Mouse (Mus musculus): Measurements from ENCODE around the gene Wap.

Wap gene

DNA sequence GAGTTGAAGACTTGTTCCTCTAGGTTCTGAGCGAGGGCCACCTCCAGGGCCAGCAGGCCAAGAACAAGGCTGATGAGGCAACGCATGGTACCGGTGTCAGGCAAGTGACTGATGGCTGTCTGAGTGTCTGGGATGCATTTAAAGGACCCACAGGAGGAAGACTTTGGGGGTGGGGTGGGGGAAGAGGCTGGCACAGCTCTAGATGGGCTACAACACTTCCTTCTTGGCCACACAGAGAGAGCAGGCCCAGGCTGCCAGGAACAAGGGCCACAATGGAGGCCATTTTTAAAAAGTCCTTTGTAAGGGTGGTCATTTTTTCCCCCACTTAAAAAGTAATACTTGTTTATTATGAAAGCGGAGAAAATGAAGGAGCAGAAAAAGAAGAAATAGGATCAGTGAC lies at the start of gene Wap:
Gene Wap (minus strand): TSS at position 101 of the 400 bp plus-strand sequence.
- in situ Hi-C loops (cut with MseI, MboI), result no loop called here

- in situ Hi-C loops (cut with MseI, MboI), result no loop called here
Observed at GRCm38 (mm10) chr11:6684741-6685140, 46.3 kb upstream of the Wap start.

GRCm38 (mm10) chr11:6680397-6680818 lies 42.0 kb upstream of the Wap start:
- in situ Hi-C loops (cut with MseI, MboI), result no loop called here

- in situ Hi-C loops (cut with MseI, MboI), result no loop called here
Observed at GRCm38 (mm10) chr11:6679694-6680396, 41.4 kb upstream of the Wap start.

DNA sequence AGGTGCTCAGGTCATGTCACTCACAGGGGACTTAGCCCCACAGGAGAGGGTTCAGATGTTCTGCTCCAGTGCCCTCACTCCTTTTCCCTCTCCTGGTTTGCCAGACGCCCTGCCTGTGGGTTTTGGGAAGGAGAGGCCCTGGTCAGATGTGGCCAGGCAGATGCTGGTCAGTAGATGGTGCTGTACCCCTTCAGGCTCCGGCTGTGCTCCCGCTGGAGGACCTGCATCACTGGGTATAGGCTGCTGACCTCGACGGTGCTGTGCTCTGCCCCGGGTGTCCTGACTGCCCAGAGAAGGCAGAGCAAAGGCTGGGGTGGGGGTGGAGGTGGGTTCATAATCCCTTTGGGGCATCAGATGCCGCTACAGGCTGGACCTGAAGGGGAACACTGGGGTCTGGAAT lies 39.1 kb upstream of the Wap start:
- in situ Hi-C loops (cut with MseI, MboI), result no loop called here

DNA sequence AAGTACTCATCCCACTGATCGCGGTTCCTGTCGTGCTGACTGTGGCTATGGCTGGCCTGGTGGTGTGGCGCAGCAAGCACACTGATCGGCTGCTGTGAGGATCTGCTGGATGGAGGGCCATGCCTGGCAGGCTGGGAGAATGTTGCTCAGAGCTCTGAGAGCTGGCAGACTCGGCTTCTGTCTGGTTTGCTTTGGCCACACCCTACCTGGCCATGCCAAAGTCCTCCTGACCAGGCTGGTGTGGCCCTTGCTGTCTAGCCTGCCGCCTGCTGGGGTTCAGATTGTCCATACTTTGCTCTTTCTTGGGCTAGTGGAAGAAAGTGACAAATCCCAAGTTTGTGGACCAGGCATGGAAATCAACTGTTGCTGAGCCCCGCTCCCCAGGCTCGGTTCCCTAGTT lies 38.2 kb upstream of the Wap start:
- in situ Hi-C loops (cut with MseI, MboI), result no loop called here

DNA sequence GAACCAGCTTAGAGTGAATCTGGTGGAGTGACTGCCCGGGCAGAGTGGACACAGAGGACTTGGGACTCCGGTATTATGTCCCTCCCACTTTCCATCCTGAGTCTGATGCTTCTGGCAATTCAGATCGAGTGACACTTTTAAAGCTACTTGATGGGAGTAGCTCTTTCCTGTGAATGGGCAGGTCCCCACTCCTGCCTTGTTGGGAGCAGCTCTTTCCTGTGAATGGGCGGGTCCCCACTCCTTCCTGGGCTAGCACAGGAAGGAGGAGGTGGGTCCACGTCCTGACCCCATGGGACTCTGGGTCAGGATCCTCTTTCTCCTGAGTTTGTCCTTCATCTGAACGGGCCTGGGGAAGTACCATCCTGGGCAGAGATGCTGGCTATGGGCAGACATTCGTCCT lies 37.0 kb upstream of the Wap start:
- in situ Hi-C loops (cut with MseI, MboI), result no loop called here

DNA sequence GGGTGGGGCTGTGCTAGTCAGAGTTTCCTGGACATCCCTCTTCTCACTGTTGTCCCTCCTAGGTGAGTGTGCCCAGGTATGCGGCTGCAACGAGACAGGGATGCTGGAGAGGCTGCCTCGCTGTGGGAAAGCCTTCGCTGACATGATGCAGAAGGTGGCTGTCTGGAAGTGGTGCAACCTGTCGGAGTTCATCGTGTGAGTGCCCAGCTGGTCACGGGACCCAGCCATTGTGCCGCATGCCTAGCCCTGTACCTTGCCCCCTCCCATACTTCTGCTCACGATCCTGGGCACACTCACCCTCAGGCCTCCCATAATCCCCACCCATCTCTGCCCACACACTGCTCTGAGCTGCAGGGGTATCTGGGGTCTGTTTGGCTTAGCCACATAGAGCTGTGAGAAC lies 36.3 kb upstream of the Wap start:
- in situ Hi-C loops (cut with MseI, MboI), result no loop called here

DNA sequence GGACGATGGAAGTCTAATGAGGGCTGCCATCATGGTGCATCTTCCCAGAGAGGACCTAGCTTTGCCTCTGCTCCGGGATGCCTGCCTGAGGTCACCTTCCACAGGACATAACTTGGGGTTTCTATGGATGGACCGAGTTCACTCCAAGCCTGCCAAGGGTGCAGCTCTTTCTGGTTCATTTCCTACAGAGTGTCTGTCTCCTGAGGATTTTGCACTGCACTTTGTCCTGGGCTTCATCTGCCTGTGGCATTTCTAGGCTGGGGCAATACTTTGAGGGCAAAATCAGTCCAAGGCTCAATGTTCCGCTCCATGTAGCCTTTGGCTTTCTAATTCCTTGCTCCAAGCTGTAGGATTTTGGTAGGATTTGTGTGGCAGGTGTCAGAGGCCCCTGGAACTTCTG lies 32.4 kb upstream of the Wap start:
- in situ Hi-C loops (cut with MseI, MboI), result no loop called here

DNA sequence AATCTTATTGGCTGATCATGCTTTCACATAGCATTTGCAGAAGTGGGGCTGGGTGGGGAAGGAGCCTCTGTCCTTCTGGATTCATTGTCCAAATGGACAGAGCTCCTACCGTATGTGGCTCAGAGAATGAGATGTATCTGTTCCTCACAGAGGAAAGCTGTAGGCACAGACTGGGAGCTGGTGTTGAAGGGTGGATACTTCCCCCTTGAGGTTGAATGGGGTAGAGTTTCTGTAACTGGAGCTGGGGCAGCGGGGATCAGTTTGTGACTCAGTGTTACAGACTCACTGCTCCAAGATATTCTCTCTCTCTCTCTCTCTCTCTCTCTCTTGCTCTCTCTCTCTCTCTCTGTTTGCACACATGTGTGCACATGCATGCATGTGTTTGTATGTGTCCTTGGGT lies 31.6 kb upstream of the Wap start:
- in situ Hi-C loops (cut with MseI, MboI), result no loop called here

GRCm38 (mm10) chr11:6669041-6669440 lies 30.6 kb upstream of the Wap start:
- in situ Hi-C loops (cut with MseI, MboI), result no loop called here

GRCm38 (mm10) chr11:6666634-6667033 lies 28.2 kb upstream of the Wap start:
- in situ Hi-C loops (cut with MseI, MboI), result no loop called here

DNA sequence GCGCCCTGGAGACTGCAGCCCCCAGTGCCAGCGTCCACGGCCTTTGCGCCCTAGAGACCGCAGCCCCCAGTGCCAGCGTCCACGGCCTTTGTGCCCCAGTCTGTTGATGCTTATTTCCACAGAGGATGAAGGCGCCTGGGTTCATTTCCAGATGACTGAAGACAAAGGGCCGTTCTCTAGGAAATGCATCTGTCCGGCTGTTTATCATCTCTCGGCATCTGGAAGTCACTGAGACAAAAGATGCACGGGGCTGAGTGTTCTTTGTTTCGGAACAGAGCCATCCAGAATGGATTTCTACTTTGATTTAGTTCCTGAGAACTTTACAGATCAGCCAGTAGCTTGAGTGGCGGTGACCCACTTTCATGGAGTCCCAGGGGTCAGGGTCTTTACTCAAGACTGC lies 22.8 kb upstream of the Wap start:
- in situ Hi-C loops (cut with MseI, MboI), result no loop called here

DNA sequence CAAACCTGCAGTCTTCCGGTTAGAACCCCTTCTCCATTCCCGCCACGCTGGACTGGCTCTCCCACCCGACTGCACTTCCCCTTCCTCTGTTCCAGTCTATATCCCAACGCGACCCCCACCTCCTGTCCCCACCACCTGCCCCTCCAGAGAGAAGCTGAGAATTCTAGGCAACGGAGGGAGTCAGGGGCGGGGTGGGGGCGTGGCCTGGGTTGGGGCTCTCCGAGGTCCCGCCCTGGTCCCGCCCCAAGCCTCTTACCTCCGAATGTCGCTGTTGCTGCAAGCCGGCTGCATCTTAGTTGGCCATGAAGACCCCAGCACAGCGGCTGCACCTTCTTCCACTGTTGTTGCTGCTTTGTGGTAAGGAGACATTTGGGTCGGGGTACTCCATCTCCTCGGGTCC lies 19.8 kb upstream of the Wap start, which contains the start of gene Ramp3:
Gene Ramp3 (plus strand): TSS at position 251 of the 400 bp plus-strand sequence.
- in situ Hi-C loops (cut with MseI, MboI), result loop anchor here (10.0 kb wide), 2 partner anchors 477 to 487 kb away; no protein-coding TSS in a partner anchor

DNA sequence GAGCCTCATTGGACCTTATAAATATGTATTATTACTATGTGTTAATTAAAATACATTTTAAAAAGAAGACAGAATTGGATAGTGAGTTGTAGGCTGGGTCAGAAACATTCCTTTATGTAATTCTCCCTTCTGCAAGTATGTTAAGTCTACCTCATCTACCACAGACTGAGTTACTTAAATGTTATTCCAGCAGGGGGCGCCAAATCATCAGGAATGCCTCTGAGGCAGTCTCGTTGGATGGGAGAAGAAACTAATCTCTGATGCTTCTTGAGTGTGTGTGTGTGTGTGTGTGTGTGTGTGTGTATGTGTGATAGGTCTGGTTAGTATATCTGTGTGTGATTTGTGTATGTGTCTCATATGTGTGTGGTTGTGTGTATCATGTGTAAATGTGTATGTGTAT lies 16.5 kb upstream of the Wap start:
- in situ Hi-C loops (cut with MseI, MboI), result loop anchor here (5.0 to 10.0 kb wide), 3 partner anchors 112 to 490 kb away; no protein-coding TSS in a partner anchor

DNA sequence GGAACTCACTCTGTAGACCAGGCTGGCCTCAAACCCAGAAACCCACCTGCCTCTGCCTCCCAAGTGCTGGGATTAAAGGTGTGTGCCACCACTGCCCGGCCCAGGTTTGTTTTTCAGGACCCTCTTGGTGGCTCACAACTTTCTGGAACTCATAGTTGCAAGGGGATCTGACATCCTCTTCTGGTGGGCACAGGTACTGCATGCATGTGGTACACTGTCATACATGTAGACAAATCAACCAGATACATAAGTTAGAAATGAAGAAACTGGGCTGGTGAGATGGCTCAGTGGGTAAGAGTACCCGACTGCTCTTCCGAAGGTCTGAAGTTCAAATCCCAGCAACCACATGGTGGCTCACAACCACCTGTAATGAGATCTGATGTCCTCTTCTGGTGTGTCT lies 14.5 kb upstream of the Wap start:
- in situ Hi-C loops (cut with MseI, MboI), result loop anchor here (5.0 to 10.0 kb wide), 3 partner anchors 114 to 492 kb away; no protein-coding TSS in a partner anchor

- in situ Hi-C loops (cut with MseI, MboI), result loop anchor here (5.0 to 10.0 kb wide), 3 partner anchors 117 to 494 kb away; no protein-coding TSS in a partner anchor
Observed at GRCm38 (mm10) chr11:6650519-6650918, 12.1 kb upstream of the Wap start.

DNA sequence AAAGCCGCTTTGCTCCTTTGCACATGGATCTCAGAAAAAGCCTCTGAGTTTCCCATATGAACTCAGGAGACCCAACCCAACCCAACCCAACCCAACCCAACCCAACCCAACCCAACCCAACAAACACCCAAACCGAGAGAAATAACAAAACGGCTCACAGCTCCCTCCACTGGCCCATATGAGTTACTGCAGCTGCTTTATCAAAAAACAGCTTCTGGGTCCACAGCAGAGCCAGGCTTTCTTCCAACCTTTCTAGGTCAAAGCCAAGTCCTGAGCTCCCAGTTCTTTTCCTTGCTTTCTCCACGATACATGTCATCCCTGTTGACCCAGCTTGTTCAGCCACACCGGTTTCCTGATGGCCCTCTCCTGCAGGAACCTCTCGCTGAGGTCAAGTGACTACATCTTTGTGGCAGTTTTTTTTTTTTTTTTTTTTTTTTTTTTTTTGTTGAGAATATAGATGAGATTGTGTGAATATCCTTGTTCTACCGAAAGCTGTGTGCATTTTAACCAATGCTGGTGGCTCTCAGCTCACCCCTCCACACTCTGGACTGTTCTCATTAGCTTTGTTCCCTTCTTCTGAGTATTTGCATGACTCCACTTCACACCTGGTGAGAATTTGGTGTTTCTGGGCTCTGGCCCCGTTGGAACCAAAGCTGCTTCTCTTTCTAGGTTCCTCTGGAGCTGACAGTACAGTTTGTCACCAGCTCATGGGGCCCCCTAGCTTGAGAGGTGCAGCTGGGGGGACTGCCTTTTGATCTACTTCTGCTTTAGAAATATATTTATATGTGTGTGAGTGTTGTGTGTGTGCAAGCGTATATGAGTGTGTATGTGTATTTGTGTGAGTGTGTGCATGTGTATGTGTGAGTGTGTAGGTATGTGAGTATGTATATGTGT lies 9.6 kb upstream of the Wap start:
- in situ Hi-C loops (cut with MseI, MboI), result no loop called here

DNA sequence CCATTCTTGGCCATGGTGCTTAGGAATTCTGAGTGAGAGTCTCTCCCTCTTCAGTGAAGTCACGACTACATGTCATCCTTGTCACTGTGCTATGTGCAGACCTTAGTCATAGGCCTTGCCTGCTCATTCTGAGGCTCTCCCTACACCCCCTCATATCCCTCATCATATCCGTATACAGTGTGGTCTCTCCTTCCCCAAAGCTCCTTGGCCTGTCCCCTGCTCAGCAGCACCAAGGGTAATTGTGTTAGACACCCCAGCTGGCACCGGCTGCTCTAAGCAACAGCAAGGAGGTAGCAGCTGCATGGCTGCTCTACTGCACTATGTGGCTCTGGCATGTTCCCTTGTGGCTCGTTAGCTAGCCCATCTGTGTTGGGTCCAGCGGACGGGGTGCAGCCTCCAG lies 6.1 kb upstream of the Wap start:
- in situ Hi-C loops (cut with MseI, MboI), result no loop called here

DNA sequence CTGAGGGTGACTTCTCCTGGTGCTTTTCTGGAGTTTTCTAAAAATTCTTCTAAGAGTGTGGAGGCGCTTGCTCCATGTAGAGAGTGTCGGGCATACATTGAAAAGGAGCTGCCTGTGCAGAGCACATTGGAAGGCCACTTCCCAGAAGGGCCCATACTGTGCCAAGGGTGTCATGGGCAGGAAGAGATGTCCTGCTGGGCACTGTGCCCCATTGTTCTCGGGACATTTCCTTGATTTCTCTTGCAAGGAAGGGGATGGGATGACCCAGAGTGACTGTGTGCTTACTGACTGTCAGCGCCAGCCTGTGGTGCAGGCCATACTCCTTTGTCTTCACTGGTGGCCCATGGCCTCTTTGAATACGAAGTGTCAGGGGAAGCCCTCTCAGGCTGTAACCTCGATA lies 635 bp upstream of the Wap start:
- in situ Hi-C loops (cut with MseI, MboI), result no loop called here

DNA sequence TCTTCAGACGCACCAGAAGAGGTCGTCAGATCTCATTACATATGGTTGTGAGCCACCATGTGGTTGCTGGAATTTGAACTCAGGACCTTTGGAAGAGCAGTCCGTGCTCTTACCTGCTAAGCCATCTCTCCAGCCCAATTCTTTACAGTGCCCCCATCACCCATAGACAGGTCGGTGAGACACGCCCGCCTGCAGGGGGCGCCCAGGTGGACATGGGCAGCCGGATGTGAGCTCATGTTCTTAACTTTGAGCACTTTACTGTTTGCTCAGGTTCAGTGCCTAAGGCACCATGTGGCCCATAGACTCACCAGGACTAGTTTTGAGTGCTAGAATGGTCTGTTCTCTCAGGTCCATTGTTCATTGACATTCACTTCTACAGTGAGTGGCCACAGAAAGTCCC lies 2.3 kb downstream of the Wap start:
- in situ Hi-C loops (cut with MseI, MboI), result no loop called here

DNA sequence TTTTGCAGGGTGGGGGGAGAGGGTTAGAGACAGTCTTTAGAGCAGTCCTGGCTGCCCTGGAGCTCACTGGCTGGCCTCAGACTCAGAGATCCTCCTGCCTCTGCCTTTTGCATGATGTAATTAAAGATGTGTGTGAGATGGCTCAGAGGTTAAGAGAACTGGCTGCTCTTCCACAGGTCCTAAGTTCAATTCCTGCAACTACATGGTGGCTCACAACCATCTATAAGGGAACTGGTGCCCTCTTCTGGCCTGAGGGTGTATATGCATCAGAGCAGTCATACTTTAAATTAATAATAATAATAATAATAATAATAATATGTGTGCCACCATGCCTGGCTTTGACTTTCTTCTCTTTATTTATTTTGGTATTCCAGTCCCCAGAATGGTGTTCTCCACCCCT lies 8.8 kb downstream of the Wap start:
- in situ Hi-C loops (cut with MseI, MboI), result no loop called here

DNA sequence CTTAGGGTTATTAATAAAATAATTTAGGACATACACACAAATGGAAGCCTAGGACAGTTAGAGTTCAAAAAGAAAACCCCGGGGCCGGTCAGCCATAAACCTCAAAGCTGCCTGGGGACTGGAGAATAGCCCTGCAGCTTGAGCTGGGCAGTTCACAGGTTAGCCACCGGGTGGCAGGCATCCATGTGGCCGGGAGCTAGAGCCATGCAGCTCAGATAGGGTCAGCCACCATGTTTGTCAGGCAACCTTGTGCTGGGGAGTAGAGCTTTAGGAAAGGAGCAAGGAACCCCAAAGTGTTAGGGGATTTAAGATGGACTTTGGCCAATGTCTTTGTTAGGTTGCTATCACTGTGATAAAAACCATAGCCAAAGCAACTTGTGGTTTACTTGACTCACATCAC lies 9.9 kb downstream of the Wap start:
- in situ Hi-C loops (cut with MseI, MboI), result no loop called here

Data from mouse trophoblast stem cell (cell line).